Mouse (Mus musculus) heart, postnatal 14 days (tissue): Measurements from ENCODE around the gene Eif3c. TPM values are rescaled to one million over a fixed set of nuclear protein-coding genes. Genes with fewer than 3 reads are reported as not detected.
A peak's percentile ranks its signal among the peaks of the same experiment; 100 is the strongest.

Experiments used
- DNase-seq, 2 experiments: peaks; one replicate each; pipeline ENCODE4 v3.0.0; 2021 to 2022
- intact Hi-C: fragments of 180-260 bp; cut with DNase I; formaldehyde crosslinking; loops from one replicate; pipeline ENCODE4 v1.15.1; 2025
- total RNA-seq, 2 experiments: library from RNA; stranded (reverse); gene quantifications; 2 replicates each; pipeline ENCODE4 v1.2.3; 2021

Eif3c gene
- total RNA-seq, 2 experiments from 2014 or later: 138 to 140 TPM

GRCm38 (mm10) chr7:126565693-126566092 lies 518 bp downstream of the Eif3c start:
- intact Hi-C loops: no loop called here
- no peak for DNase-seq

- no peak for DNase-seq
- intact Hi-C loops: no loop called here
Observed at GRCm38 (mm10) chr7:126556635-126557034, 9.6 kb downstream of the Eif3c start.

GRCm38 (mm10) chr7:126554796-126555195 lies 11.4 kb downstream of the Eif3c start:
- peak in 1 of 2 experiments; percentile 10 for DNase-seq
- intact Hi-C loops: no loop called here

- intact Hi-C loops: no loop called here
- no peak for DNase-seq
Observed at GRCm38 (mm10) chr7:126545631-126546030, 20.6 kb downstream of the Eif3c start.

DNA sequence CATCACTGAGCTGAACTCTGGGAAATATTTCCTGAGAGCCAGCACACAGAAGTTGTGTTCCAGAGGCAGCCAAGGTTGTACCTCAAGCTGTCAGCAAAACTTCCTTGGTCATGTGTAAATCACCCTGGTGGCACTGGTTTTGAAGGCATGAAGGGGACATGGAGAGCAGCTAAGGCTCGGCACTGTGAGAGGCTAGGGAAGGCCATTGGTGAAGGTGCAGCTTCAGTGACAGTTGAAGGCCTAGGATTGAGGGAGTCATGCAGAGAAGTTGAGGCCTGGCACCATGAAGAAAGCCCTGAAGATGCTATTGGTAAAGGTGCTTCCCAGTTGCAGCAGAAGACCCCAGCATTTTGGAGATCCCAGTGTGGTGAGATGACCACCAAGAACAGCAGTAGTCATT lies 24.6 kb downstream of the Eif3c start:
- intact Hi-C loops: no loop called here
- no peak for DNase-seq

- intact Hi-C loops: no loop called here
- no peak for DNase-seq
Observed at GRCm38 (mm10) chr7:126537820-126538585, 28.2 kb downstream of the Eif3c start.

DNA sequence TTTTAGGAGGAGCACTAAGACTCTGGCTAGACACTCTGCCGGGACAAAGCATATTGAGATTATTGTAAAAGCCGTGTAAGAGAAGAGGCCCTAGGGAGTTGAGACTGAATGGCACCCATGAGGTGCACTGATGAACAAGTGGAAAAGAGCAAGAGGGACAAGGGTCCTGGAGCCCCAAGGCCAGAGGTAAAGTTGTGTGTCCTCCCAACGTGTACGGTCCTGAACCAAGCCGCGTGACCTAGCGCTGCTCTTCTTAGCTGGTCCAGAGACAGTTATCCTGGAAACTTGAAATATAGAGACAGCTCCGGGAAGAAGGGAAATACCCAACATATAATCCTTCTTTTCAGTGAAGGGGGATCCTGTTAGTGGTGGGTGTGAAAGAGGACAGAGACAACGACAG lies 29.7 kb downstream of the Eif3c start:
- intact Hi-C loops: no loop called here
- DNase-seq: no peak

GRCm38 (mm10) chr7:126535766-126536165 lies 30.4 kb downstream of the Eif3c start:
- DNase-seq: peak; percentile 8 to 13
- intact Hi-C loops: no loop called here

DNA sequence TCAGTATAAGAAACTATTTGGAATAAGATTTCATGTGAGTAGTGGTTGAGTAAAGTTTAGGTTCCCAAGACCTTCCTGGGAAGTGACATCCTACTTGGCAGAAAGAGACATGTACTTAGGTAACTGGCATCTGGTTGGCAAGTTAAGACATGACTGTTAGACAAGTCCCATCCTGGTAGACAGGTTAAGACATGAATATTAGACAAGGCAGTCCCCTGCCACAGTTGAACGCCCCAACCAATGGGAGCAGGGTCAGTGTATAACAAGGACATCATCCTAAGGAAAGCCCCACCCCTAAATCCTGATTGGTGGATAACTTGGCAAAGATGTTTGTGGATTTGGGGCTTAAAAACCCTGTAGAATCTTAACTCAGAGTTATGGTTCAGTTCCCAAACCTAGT lies 32.8 kb downstream of the Eif3c start:
- no peak for DNase-seq
- intact Hi-C loops: no loop called here

GRCm38 (mm10) chr7:126528166-126528577 lies 38.0 kb downstream of the Eif3c start:
- DNase-seq: peak in 1 of 2 experiments; percentile 39
- intact Hi-C loops: loop anchor here (1.0 to 5.0 kb wide), 3 partner anchors 46 to 206 kb away; no protein-coding TSS in a partner anchor

- intact Hi-C loops: no loop called here
- no peak for DNase-seq
Observed at GRCm38 (mm10) chr7:126523316-126523715, 42.9 kb downstream of the Eif3c start.

DNA sequence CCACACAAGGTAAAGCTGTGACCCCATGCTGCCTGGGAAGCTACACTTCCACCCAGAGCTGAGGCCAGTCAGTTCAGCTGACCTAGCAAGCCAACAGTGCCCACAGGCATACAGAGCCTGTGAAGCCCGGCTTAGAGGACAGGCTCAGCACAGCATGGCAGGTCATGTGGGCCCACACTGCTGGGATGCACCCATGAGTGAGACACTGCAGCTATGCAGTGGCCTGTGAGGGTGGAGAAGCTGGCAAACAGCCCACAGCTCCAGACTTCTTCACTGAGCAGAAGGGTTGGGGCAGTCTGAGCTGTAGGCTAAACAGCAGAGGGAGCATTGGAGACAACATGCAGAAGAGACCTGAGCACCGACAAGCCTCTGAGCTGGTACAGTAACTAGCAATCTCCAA lies 46.7 kb downstream of the Eif3c start:
- intact Hi-C loops: no loop called here
- DNase-seq: peak; percentile 22 to 38

- intact Hi-C loops: no loop called here
Observed at GRCm38 (mm10) chr7:126518261-126518941, 47.8 kb downstream of the Eif3c start.

GRCm38 (mm10) chr7:126511287-126511686 lies 54.9 kb downstream of the Eif3c start:
- DNase-seq: no peak
- intact Hi-C loops: no loop called here

More at GRCm38 (mm10) chr7:126518261-126518941, 47.8 kb downstream of the Eif3c start:
- DNase-seq: no peak

- intact Hi-C loops: no loop called here
- DNase-seq: no peak
Observed at GRCm38 (mm10) chr7:126507126-126507778, 59.0 kb downstream of the Eif3c start.

DNA sequence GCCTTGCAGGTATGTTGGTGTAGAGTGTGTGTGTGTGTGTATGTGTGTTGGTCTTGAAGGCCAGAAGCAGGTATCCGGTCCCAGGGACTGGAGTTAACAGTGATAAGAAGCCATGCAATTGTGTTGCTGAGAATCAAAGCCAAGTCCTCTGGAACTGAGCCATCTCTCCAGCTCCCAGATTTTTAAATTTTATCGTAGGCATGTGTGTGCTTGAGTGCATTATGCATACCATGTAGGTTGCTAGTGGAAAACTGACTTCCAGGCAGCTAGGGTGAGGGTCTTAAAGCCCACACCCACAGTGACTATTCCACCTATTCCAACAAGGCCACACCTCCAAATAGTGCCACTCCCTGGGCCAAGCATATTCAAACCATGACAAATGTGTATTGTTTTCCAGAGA lies 61.3 kb downstream of the Eif3c start:
- DNase-seq: no peak
- intact Hi-C loops: loop anchor here (2.0 kb wide), 1 partner anchor 22 kb away; no protein-coding TSS in a partner anchor

DNA sequence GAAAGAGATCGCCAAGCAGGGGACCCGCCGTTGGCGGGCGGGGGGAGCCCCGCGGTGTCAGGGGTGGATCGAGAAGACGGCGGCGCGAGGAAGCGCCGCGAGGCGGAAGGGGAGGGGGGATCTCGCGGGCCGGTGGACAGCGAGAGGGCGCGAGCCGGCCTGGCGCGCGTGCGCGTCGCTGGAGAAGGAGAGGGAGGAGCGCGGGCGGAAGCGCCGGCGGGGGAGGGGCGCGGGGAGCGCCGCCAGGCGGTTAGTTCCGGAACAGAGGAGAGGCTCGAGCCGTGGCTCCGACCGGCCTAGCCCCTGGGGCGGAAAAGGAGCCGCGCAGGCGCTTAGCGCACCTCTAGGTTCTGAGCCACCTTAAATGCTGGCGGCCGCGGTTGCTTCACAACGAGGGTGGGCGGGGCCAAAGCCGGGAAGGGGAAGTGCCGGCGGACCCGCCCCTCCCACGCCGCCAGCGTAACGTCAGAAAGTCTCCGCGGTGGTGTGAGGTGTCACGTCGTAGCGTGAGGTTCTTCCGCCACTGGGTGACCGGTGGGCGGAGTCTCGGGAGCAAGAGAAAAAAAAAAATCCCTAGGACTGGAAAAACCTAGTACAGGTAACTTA lies 62.8 kb downstream of the Eif3c start, which contains the start of gene Atxn2l:
Gene Atxn2l (minus strand): TSS at position 165 of the 606 bp plus-strand sequence.
- intact Hi-C loops: no loop called here
- peak; percentile 99 for DNase-seq

DNA sequence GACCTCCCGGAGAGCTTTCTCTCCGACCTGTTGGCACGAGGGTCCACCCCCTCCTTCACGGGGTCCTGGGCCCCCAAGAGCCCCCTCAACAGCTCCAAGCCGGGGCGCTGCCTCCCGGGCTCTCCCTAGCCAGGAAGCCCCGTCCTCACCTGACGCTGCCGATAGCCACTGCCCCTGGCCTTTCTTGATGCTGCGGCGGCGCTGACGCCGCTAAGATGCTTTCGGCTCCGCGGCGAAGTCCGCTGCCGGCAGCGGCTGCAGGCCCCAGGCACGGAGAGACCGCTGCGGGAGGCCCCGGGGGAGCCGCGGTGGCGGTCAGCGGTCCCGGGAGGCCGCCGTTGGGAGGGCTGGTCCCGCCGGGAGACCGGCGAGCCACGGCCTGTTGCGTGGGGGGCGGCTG lies 63.5 kb downstream of the Eif3c start:
- DNase-seq: no peak
- intact Hi-C loops: no loop called here

- intact Hi-C loops: no loop called here
- peak; percentile 92 to 93 for DNase-seq
Observed at GRCm38 (mm10) chr7:126502023-126502741, 64.0 kb downstream of the Eif3c start.

DNA sequence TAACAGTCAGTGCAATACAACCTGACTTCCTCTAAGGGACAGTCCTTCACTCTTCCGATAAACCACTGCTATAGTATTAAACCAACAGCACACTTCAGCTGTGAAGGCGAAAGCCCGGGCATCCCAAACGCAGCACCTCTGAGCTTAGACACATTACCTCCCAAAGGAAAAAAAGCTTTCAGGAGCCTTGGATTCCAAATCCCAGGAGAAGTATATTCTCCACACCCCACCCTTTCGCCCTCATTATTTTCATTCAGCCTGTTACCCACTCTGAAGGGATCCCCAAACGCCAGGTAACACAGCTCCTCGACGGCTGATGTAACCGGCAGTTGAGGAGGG lies 64.6 kb downstream of the Eif3c start:
- intact Hi-C loops: loop anchor here (1.0 kb wide), 1 partner anchor 12 kb away; no protein-coding TSS in a partner anchor

More for the DNA sequence above, 64.6 kb downstream of the Eif3c start:
- DNase-seq: no peak
